Mouse (Mus musculus): ENCODE measurements around the gene Zdhhc3.

GRCm38 (mm10) chr9:123111751-123112221 lies 1.2 kb downstream of the Zdhhc3 start:
- TF ChIP-seq CTCF (IDR thresholded peaks at IDR 0.05; ENCODE audit: low read depth) (no peak), EP300 (IDR thresholded peaks at IDR 0.05; ENCODE audit: low read depth) (no peak)

All from heart, postnatal 0 days (tissue).